Mouse (Mus musculus): ENCODE data around the gene Fgl2. TPM values are rescaled to one million over a fixed set of nuclear protein-coding genes. Genes with fewer than 3 reads are reported as not detected.
A peak's percentile ranks its signal among the peaks of the same experiment; 100 is the strongest.
"Not testable (repeated sequence)": the region's sequence is repeated elsewhere in the genome, so short reads cannot be mapped to it uniquely, and the experiment has no call there.

The Fgl2 gene
- total RNA-seq (2017) = 30.7 and 36.7 TPM in 2 replicates

DNA sequence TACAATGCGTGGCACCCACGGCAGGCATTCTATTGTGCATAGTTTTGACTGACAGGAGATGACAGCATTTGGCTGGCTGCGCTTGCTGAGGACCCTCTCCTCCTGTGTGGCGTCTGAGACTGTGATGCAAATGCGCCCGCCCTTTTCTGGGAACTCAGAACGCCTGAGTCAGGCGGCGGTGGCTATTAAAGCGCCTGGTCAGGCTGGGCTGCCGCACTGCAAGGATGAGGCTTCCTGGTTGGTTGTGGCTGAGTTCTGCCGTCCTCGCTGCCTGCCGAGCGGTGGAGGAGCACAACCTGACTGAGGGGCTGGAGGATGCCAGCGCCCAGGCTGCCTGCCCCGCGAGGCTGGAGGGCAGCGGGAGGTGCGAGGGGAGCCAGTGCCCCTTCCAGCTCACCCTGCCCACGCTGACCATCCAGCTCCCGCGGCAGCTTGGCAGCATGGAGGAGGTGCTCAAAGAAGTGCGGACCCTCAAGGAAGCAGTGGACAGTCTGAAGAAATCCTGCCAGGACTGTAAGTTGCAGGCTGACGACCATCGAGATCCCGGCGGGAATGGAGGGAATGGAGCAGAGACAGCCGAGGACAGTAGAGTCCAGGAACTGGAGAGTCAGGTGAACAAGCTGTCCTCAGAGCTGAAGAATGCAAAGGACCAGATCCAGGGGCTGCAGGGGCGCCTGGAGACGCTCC is at the start of gene Fgl2:
TSS of gene Fgl2 (plus strand) at position 150 of the 687 bp plus-strand sequence.
- peak; percentile 95 to 98 for ATAC-seq (replicated peaks in 1 of 2; ENCODE audit: insufficient read depth in 1 of 2, low FRiP score in 2 of 2, low TSS enrichment in 1 of 2, low read depth in 1 of 2, poor library complexity in 2 of 2, severe bottlenecking in 2 of 2)

- ATAC-seq (replicated peaks in 1 of 2; ENCODE audit: insufficient read depth in 1 of 2, low FRiP score in 2 of 2, low TSS enrichment in 1 of 2, low read depth in 1 of 2, poor library complexity in 2 of 2, severe bottlenecking in 2 of 2) = peak; percentile 90 to 95
Measured at GRCm38 (mm10) chr5:21326494-21326893, 45.9 kb upstream of the Fgl2 start.

DNA sequence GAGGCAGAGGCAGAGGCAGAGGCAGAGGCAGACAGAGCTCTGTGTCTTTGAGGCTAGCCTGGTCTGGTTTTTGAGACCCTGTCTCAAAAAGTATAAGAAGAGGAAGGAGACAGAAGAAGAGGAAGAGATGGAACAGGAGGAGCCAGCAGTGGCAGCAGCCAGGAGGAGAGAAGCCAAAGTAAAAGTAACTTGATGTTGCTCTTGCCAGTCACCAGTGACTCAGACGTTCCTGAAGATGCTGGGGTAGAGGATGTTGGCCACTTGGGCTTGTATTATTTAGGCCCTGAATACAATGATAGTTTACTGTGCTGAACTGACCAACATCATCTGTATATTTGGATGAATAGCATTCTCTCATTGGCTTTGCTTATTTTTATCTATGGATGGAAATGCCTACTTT is 43.9 kb upstream of the Fgl2 start:
- no peak for ATAC-seq (replicated peaks in 1 of 2; ENCODE audit: insufficient read depth in 1 of 2, low FRiP score in 2 of 2, low TSS enrichment in 1 of 2, low read depth in 1 of 2, poor library complexity in 2 of 2, severe bottlenecking in 2 of 2)

DNA sequence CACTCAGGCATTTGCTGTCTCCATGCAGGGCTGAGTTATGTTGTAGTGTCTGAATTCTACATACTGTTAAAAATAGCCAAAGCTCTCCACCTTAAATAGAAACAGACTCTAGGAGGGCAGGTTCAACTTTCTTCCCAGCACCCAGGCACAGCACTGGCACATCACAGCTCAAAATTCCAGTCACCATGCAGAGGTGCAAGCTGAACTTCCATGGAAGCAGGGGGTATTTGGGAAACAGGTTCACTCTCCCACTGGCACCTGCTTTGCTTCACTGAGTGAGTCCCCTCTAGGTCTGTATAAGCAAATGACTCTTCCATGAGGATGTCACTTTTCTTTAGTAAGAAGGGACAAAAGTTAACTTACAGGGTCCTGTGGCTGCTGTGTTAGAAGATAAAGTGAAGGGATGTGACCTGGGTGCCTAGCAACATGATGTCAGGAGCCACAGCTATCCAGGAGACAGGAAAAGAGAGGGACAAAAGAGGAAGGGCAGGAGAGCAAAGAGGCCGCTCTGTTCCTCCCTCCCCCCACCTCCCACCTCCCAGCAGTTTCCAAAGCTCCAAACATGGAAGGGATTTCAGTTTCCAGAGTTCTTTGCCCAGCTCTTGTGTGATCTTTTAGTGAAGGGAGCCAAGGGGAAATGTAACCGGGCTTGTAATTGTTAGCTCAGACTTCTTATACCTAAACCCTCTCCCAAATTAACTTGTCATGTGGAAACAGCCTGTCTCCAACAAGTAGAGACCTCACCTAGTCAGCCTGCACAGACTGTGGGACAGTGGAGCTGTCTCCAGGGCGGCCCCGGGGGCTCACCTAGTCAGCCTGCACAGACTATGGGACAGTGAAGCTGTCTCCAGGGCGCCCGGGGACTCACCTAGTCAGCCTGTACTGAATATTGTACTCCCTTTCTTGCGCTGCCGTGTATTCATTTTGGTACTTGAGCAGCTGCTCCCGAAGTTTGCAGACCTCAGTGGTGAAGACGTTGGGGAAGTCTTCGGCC is 42.5 kb upstream of the Fgl2 start:
- no peak for ATAC-seq (replicated peaks in 1 of 2; ENCODE audit: insufficient read depth in 1 of 2, low FRiP score in 2 of 2, low TSS enrichment in 1 of 2, low read depth in 1 of 2, poor library complexity in 2 of 2, severe bottlenecking in 2 of 2)

- ATAC-seq (replicated peaks in 1 of 2; ENCODE audit: insufficient read depth in 1 of 2, low FRiP score in 2 of 2, low TSS enrichment in 1 of 2, low read depth in 1 of 2, poor library complexity in 2 of 2, severe bottlenecking in 2 of 2) = peak; percentile 33 to 37; a peak in 2 of 4 replicates
Measured at GRCm38 (mm10) chr5:21331656-21332055, 40.8 kb upstream of the Fgl2 start.

DNA sequence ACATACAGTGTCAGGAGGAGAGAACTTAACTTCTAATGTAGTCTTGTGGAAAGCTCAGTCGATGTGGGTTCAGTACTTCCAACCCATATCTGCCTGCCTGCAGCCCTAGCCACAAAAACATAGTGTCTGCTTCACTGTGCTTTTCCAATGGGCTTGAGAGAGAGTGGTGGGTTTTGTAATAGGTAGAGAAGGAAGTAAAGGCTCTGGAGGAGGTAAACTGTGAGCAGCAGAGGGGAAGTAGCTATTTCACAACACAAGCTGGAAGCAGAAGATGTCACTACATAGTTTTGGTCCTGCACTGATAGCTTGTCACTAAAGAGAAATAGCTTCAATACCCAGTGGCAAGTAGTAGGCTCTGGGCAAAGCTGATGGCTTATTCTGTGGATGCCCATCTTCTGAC is 40.3 kb upstream of the Fgl2 start:
- peak; percentile 85 to 90 for ATAC-seq (replicated peaks in 1 of 2; ENCODE audit: insufficient read depth in 1 of 2, low FRiP score in 2 of 2, low TSS enrichment in 1 of 2, low read depth in 1 of 2, poor library complexity in 2 of 2, severe bottlenecking in 2 of 2)

GRCm38 (mm10) chr5:21342265-21342664 is 30.2 kb upstream of the Fgl2 start:
- not testable (repeated sequence) for ATAC-seq (replicated peaks in 1 of 2; ENCODE audit: insufficient read depth in 1 of 2, low FRiP score in 2 of 2, low TSS enrichment in 1 of 2, low read depth in 1 of 2, poor library complexity in 2 of 2, severe bottlenecking in 2 of 2)

DNA sequence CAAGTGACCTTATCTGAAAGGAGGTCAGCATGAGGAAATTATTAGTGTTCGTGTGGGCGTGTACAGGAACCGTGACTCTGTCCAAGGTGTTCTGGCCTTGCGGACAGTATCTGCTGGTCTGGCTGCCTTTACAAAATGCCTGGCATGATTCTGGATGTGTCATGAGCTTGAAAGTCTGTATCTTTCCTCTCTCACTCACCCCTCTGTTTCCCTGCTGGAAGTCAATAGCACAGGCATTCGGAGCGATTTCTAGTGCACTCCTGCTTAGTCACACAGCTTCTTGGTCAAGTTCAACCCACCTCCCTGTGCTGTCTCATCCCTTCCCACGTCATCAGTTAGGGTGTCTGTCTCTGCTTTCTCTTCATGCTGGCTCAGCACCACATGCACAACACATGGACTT is 24.1 kb upstream of the Fgl2 start:
- ATAC-seq (replicated peaks in 1 of 2; ENCODE audit: insufficient read depth in 1 of 2, low FRiP score in 2 of 2, low TSS enrichment in 1 of 2, low read depth in 1 of 2, poor library complexity in 2 of 2, severe bottlenecking in 2 of 2) = no peak

DNA sequence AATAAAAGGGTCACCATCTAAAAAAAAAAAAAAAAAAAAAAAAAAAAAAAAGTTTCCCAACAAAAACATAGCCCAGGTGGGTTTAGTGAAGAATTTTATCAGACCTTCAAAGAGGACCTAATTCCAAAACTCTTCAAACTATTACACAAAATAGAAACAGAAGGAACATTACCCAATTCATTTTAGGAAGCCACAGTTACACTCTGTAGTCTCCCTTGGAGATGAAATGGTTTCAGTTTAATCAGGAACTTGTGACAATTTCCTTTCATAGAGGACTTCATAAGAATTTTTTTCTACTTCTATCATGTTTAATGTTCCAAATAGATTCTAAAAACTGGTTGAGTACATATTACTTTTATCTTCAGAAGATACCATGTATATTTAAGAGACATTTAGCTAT is 20.8 kb upstream of the Fgl2 start:
- ATAC-seq (replicated peaks in 1 of 2; ENCODE audit: insufficient read depth in 1 of 2, low FRiP score in 2 of 2, low TSS enrichment in 1 of 2, low read depth in 1 of 2, poor library complexity in 2 of 2, severe bottlenecking in 2 of 2) = no peak

DNA sequence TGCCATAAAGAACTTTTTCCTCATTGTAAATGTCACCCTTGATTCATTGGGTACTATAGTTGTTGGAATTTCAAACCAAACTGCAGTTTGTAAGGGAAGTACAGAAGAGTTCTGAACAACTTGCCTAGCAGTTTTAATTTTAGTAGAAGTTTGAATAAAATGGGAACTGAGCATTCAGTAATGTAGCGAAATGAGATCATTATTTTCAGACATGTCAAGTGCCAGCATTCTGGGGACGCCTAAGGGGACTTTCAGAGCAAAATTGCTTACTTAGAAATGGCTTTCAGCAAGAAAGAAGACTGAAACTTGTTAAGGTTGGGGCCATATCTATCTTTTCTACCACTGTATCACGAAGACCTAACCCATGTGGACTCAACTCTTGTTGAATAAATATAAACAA is 13.8 kb upstream of the Fgl2 start:
- no peak for ATAC-seq (replicated peaks in 1 of 2; ENCODE audit: insufficient read depth in 1 of 2, low FRiP score in 2 of 2, low TSS enrichment in 1 of 2, low read depth in 1 of 2, poor library complexity in 2 of 2, severe bottlenecking in 2 of 2)

DNA sequence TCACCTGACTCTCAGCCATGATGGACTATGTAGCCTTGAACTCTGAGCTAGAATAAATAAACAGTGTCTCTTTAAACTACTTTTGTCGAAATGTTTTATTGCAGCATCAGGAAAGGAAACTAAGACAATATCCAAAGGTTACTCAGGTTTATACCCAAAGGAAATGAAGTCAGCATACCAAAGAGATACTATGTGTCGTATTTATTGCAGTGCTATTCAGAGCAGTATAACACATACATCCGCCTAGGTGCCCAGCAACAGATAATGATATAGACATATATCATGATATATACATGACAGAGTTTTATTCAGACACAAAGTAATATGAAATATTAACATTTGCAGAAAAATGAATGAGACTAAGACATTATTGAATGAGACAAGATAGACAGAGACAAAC is 9.1 kb upstream of the Fgl2 start:
- no peak for ATAC-seq (replicated peaks in 1 of 2; ENCODE audit: insufficient read depth in 1 of 2, low FRiP score in 2 of 2, low TSS enrichment in 1 of 2, low read depth in 1 of 2, poor library complexity in 2 of 2, severe bottlenecking in 2 of 2)

- ATAC-seq (replicated peaks in 1 of 2; ENCODE audit: insufficient read depth in 1 of 2, low FRiP score in 2 of 2, low TSS enrichment in 1 of 2, low read depth in 1 of 2, poor library complexity in 2 of 2, severe bottlenecking in 2 of 2) = no peak; a peak in 1 of 4 replicates
Measured at GRCm38 (mm10) chr5:21366338-21367053, 5.9 kb upstream of the Fgl2 start.

- 0 out of 4 replicates have a peak, but pooled peaks of 1 of the 2 experiments have one; percentile 42 for ATAC-seq (replicated peaks in 1 of 2; ENCODE audit: insufficient read depth in 1 of 2, low FRiP score in 2 of 2, low TSS enrichment in 1 of 2, low read depth in 1 of 2, poor library complexity in 2 of 2, severe bottlenecking in 2 of 2)
Measured at GRCm38 (mm10) chr5:21367514-21367913, 4.9 kb upstream of the Fgl2 start.

DNA sequence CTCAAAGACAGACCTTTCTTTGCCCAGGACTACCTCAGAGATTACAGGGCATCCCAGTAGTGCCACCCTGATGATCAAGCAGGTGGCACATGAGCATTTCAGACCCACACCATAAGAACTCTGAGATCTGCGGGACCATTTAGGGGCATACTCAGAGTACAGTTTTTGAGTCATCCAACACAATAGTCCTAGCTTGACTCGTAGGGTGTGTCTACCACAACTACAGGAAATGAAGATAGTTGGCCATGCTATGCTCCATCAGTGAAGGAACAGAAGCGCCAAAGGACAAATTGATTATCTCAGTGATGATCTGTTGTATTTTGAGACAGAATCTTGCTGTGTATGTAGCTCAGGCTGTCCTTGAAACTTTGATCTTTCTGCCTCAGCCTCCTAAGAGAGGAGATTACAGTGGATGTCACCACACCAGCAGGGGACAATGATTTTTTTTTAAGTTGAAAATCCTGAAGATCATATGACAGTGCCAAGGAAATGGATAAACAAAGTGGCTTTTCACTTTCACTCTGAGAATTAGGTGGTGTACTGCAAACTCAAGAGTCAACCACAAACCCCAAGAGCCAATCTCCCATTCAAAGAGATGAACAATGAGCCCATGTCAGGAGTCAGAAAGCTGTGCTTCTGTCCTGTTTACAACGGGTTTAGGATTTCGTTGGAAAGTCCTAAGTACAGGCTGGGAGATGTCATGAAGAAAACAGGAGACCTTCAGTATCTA is 2.1 kb upstream of the Fgl2 start:
- no peak for ATAC-seq (replicated peaks in 1 of 2; ENCODE audit: insufficient read depth in 1 of 2, low FRiP score in 2 of 2, low TSS enrichment in 1 of 2, low read depth in 1 of 2, poor library complexity in 2 of 2, severe bottlenecking in 2 of 2)

DNA sequence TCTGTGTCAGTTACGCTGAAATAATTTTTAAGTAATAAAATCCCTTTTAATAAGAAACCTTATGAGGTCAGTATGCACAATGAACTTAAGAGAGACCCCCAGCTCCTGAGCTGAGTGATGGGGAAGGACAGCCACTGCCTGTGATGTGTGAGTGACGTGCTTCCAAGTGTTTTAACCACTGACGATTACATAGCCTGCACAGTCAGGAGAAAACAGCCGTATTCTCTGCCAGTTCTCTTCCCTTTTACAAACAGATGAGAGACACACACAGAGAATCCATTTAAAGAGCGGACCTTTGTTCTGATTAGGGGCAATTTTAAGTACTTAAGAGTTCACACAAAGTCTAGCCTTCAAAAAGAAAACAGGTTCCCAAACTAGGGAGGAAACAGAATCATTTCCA is 522 bp upstream of the Fgl2 start:
- ATAC-seq (replicated peaks in 1 of 2; ENCODE audit: insufficient read depth in 1 of 2, low FRiP score in 2 of 2, low TSS enrichment in 1 of 2, low read depth in 1 of 2, poor library complexity in 2 of 2, severe bottlenecking in 2 of 2) = no peak

GRCm38 (mm10) chr5:21373180-21373518 is 707 bp downstream of the Fgl2 start:
- ATAC-seq (replicated peaks in 1 of 2; ENCODE audit: insufficient read depth in 1 of 2, low FRiP score in 2 of 2, low TSS enrichment in 1 of 2, low read depth in 1 of 2, poor library complexity in 2 of 2, severe bottlenecking in 2 of 2) = no peak

GRCm38 (mm10) chr5:21376935-21377334 is 4.5 kb downstream of the Fgl2 start:
- ATAC-seq (replicated peaks in 1 of 2; ENCODE audit: insufficient read depth in 1 of 2, low FRiP score in 2 of 2, low TSS enrichment in 1 of 2, low read depth in 1 of 2, poor library complexity in 2 of 2, severe bottlenecking in 2 of 2) = no peak

All from hematopoietic stem cell, adult 5-6 weeks (primary cell).